Mouse (Mus musculus) spleen, adult 2 months (tissue): ENCODE data around the gene Gan.

Experiments
- CTCF ChIP-seq: fragments of 200-500 bp; IDR thresholded peaks from 2 replicates; pipeline ENCODE4 v1.5.1; 2011; ENCODE audit warnings: mild to moderate bottlenecking, inconsistent platforms; ENCODE audit not compliant: insufficient read depth, insufficient read length, insufficient replicate concordance; ENCODE audit errors: extremely low read depth
- POLR2A ChIP-seq: fragments of 200-500 bp; IDR thresholded peaks from 2 replicates; pipeline ENCODE4 v1.6.1; 2011; ENCODE audit warnings: low read depth, low read length, inconsistent platforms

DNA sequence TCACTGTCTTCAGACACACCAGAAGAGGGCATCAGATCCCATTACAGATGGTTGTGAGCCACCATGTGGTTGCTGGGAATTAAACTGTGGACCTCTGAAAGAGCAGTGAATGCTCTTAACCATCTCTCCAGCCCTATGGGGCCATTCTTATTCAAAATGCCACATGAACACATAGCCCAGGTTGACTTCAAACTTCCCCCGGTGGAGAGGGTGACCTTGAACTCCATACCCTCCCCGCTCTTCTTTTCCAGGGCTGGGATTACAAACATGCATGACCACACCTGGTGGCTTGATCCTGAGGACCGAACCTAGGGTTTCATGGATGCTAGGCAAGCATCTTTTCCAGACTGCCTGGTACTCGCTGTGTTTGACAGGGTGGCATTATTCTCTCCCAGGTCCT is 78.6 kb downstream of the Gan start:
- TF ChIP-seq POLR2A (no peak), CTCF (no peak)
